ENCODE assay signal across 7 mouse cellular contexts in the genomic region with DNA sequence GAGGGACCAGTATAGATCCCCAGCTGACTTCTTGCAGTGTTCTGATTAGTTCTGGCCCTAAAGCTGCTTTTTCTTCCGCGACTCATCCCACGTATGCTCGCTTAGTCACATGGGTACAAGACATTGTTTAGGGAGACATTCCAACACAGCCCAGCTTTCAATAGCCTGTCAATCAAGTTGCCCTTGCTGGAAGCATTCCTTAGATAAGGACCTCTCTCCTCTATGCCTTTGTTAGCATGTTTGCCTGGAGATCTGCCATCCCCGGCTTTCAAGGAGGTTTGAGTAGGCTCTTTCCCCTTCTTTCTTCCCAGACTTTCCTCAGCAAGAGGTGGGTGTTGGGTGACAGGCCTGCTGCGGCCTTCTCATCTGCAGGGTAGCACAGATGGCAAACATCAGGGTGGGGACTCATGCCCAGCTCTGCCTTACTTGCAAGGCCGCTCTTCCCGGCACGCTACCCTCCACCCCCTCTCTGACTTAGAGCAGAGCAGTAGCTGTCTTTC.
DNase-seq lines count a peak whose midpoint lies in the region; ATAC-seq and TF ChIP-seq lines count a peak whose summit lies in the region.

No protein-coding gene starts in this region.

- H3K27ac ChIP-seq in ES-E14 (ENCODE audit: insufficient read depth, low read depth, low read length, poor library complexity, severe bottlenecking): no peak overlapping the region
- peak overlapping the region; percentile 83 to 90 for H3K27ac ChIP-seq in heart, embryonic 14.5 days (replicated peaks in 1 of 2; ENCODE audit: control insufficient read depth in 1 of 2, insufficient read depth in 1 of 2, low read depth in 2 of 2, low read length in 2 of 2)
- H3K27ac ChIP-seq in thymus, adult 2 months (ENCODE audit: control insufficient read depth, insufficient read depth, low read length): no peak overlapping the region

- H3K27me3 ChIP-seq in heart, embryonic 14.5 days (ENCODE audit: control insufficient read depth, insufficient read depth, low read length): no peaks in the 10 kb centered on the region
- no peaks in the 10 kb centered on the region for H3K27me3 ChIP-seq in thymus, adult 2 months (ENCODE audit: control insufficient read depth, insufficient read depth, low read length)

- H3K36me3 ChIP-seq in ES-E14 (ENCODE audit: control insufficient read depth, insufficient read depth, low read length, poor library complexity, severe bottlenecking): no peaks in the 10 kb centered on the region
- no peaks in the 10 kb centered on the region for H3K36me3 ChIP-seq in heart, embryonic 14.5 days (ENCODE audit: control insufficient read depth, insufficient read depth, low read length)
- no peaks in the 10 kb centered on the region for H3K36me3 ChIP-seq in thymus, adult 2 months (ENCODE audit: control insufficient read depth, insufficient read depth, low read length)

- H3K4me2 ChIP-seq in heart, embryonic 14.5 days (ENCODE audit: low read length): peak overlapping the region; percentile 52

- peaks cover 0 to 4% of the 10 kb centered on the region in 2 experiments; a peak in 1 of 4 replicates for H3K4me1 ChIP-seq in ES-E14 (ENCODE audit: control insufficient read depth in 2 of 2, insufficient read depth in 2 of 2, low read length in 2 of 2, poor library complexity in 1 of 2)
- peaks cover 11 to 27% of the 10 kb centered on the region in 2 experiments for H3K4me1 ChIP-seq in heart, embryonic 14.5 days (ENCODE audit: control insufficient read depth in 2 of 2, insufficient read depth in 2 of 2, low read length in 2 of 2)
- peaks cover 19% of the 10 kb centered on the region for H3K4me1 ChIP-seq in thymus, adult 2 months (replicated peaks; ENCODE audit: control insufficient read depth, insufficient read depth, low read length)

- no peak overlapping the region for H3K4me3 ChIP-seq in ES-E14 (ENCODE audit: insufficient read depth in 1 of 2, low read depth in 1 of 2, low read length in 2 of 2, poor library complexity in 1 of 2, severe bottlenecking in 1 of 2)
- 0 out of 4 replicates have a peak overlapping the region, but pooled peaks have one; percentile 0 to 3 for H3K4me3 ChIP-seq in heart, embryonic 14.5 days (ENCODE audit: control insufficient read depth in 1 of 2, insufficient read depth in 1 of 2, low read depth in 1 of 2, low read length in 2 of 2)
- no peak overlapping the region for H3K4me3 ChIP-seq in thymus, adult 2 months (ENCODE audit: control insufficient read depth, insufficient read depth, low read length)

- H3K9me3 ChIP-seq in ES-E14 (ENCODE audit: control insufficient read depth, insufficient read depth, low read depth, low read length): no peaks in the 10 kb centered on the region
- no peaks in the 10 kb centered on the region for H3K9me3 ChIP-seq in heart, embryonic 14.5 days (ENCODE audit: control insufficient read depth, low read length)

- DNase-seq in ES-E14 (ENCODE audit: low read depth, low spot score): peak; percentile 24
- DNase-seq in brain, adult 2 months (ENCODE audit: low read depth, low spot score): peak; percentile 68
- DNase-seq in lung, postnatal 25 days (ENCODE audit: low spot score): peak; percentile 86
- no peak for DNase-seq in urinary bladder, postnatal 14 days (ENCODE audit: low spot score)
- no peak for DNase-seq in thymus, adult 2 months

- TF ChIP-seq POLR2A in thymus, adult 2 months (IDR thresholded peaks at IDR 0.05; ENCODE audit: control insufficient read depth, extremely low read depth, insufficient read depth, low read length, poor library complexity): no peak

- in situ Hi-C loops in ES-E14 (cut with MboI; ENCODE audit: low sequenced_read_pairs in 2 of 2, unreplicated experiment in 2 of 2): loop anchor here in 1 of 2 experiments (25.0 kb wide), 1 partner anchor 413 kb away; no protein-coding TSS in a partner anchor

- TF ChIP-seq CTCF in thymus, adult 2 months (IDR thresholded peaks at IDR 0.05; ENCODE audit: borderline replicate concordance, control insufficient read depth, extremely low read depth, insufficient read depth, low read length, poor library complexity): no peak

- H3K9ac ChIP-seq in ES-E14 (ENCODE audit: insufficient read depth, low read depth, low read length, poor library complexity, severe bottlenecking): no peak overlapping the region
- H3K9ac ChIP-seq in heart, embryonic 14.5 days (ENCODE audit: low read length): peak overlapping the region; percentile 28; the same call in 1 of the 2 replicates

- WGBS in heart, embryonic 14.5 days: 6% methylated on average over 9 of the region's 9 CpGs
- 95% methylated on average over 9 of the region's 9 CpGs for WGBS in thymus, adult 2 months

- peak; percentile 87 for ATAC-seq in heart, embryonic 14.5 days (ENCODE audit: insufficient number of reproducible peaks, insufficient read depth, low FRiP score, low read depth)
- ATAC-seq in cerebellum, adult (ENCODE audit: insufficient number of reproducible peaks, low FRiP score, low TSS enrichment): no peak

TF ChIP-seq in ES-E14, 5 proteins besides CTCF, POLR2A, EP300 and RAD21:
- TF ChIP-seq CHD2 (IDR thresholded peaks at IDR 0.05; ENCODE audit: low read depth, low read length): no peak
- no peak for TF ChIP-seq MAFK (IDR thresholded peaks at IDR 0.05; ENCODE audit: insufficient read depth, low read depth, low read length)
- no peak for TF ChIP-seq ZNF384 (IDR thresholded peaks at IDR 0.05; ENCODE audit: low read depth, low read length)
- no peak for TF ChIP-seq HCFC1 (IDR thresholded peaks at IDR 0.05; ENCODE audit: borderline replicate concordance, insufficient read depth, low read length)
- TF ChIP-seq ZC3H11A (IDR thresholded peaks at IDR 0.05; ENCODE audit: borderline replicate concordance, low read depth, low read length): no peak

Comparison
In these comparisons a context has a peak if more than half of its experiments do, and no peak if none do; other contexts are left out.
1. DNase-seq: peak in ES-E14 (single experiment), brain, adult 2 months (single experiment) and lung, postnatal 25 days (single experiment); none in urinary bladder, postnatal 14 days (single experiment) and thymus, adult 2 months (single experiment).
2. H3K27ac ChIP-seq: peak in heart, embryonic 14.5 days (2 of 2); none in ES-E14 (single experiment) and thymus, adult 2 months (single experiment).
3. H3K4me3 ChIP-seq: peak in heart, embryonic 14.5 days (2 of 2); none in ES-E14 (0 of 2) and thymus, adult 2 months (single experiment).